Mouse (Mus musculus) heart, postnatal 36 days (tissue): ENCODE results near the gene Gtf2h2. TPM values are rescaled to one million over a fixed set of nuclear protein-coding genes. Genes with fewer than 3 reads are reported as not detected.
"Not testable (repeated sequence)": the region's sequence is repeated elsewhere in the genome, so short reads cannot be mapped to it uniquely, and the experiment has no call there.

Experiments
- DNase-seq, 2 experiments: peaks; one replicate each; pipeline ENCODE4 v3.0.0; 2021 to 2022
- intact Hi-C: fragments of 180-260 bp; cut with DNase I; formaldehyde crosslinking; loops from one replicate; pipeline ENCODE4 v1.15.1; 2025
- total RNA-seq, 2 experiments: library from RNA; stranded (reverse); gene quantifications; 2 replicates each; pipeline ENCODE4 v1.2.3; 2021

The Gtf2h2 gene
- total RNA-seq, 2 experiments from 2014 or later = 18.4 to 23.6 TPM

DNA sequence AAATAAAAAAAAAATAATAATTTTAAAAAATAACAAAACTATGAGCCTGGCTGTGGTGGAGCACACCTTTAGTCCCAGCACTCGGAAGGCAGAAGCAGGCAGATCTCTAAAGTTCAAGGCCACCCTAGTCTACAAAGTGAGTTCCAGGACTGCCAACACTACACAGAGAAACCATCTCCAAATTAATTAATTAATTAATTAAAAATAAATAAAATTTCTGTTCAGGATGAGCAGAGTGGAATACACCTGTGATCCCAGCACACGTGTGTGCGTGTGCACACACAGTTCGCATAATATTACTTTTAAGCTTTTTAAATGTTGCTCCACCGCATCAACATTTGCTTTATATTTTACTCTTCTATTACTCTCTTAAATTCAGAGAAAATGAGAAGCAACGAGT is 756 bp downstream of the Gtf2h2 start:
- intact Hi-C loops = loop anchor here (5.0 kb wide), 3 partner anchors 106 to 341 kb away; partner anchors contain the start of genes Ak6, Rad17, Slc30a5 and Taf9
- DNase-seq = no peak

DNA sequence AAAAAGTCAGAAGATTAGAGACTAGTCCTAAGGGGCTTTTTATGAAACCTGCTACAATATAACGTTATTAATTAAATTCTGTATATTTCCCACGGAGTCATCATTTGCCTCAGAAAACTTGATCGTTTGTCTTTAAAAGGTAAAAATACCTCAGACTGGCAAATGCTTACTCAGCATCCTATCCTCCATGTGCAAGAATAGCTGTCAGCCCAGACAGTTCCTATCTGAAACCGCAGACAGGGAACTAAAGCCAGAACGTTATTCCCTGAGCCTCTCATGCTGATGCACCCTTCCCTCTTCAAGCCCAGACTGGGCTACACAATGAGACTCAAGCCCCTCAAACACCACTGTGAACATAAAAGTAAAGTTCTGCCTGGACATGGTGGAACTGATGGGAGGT is 2.0 kb downstream of the Gtf2h2 start:
- intact Hi-C loops = loop anchor here (5.0 kb wide), 3 partner anchors 107 to 342 kb away; partner anchors contain the start of genes Ak6, Rad17, Slc30a5 and Taf9
- no peak for DNase-seq

DNA sequence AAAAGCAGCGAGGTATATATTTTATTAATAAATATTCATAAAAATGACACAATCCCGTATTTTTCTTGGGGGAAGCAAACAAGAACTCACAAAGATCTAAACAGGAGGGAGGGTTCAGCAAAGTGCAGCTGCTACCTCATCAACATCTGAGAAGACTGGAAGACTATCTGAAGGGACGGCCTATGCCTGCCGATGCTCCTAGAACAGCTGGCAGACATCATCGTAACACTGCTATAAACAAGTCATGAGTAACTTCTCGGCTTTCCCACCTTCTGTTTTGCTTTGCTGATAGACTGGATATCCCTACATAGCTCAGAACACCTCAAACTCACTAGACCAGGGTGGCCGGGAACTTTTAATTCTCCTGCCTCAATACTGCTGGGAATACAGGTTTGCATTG is 8.8 kb downstream of the Gtf2h2 start:
- intact Hi-C loops = no loop called here
- no peak for DNase-seq

DNA sequence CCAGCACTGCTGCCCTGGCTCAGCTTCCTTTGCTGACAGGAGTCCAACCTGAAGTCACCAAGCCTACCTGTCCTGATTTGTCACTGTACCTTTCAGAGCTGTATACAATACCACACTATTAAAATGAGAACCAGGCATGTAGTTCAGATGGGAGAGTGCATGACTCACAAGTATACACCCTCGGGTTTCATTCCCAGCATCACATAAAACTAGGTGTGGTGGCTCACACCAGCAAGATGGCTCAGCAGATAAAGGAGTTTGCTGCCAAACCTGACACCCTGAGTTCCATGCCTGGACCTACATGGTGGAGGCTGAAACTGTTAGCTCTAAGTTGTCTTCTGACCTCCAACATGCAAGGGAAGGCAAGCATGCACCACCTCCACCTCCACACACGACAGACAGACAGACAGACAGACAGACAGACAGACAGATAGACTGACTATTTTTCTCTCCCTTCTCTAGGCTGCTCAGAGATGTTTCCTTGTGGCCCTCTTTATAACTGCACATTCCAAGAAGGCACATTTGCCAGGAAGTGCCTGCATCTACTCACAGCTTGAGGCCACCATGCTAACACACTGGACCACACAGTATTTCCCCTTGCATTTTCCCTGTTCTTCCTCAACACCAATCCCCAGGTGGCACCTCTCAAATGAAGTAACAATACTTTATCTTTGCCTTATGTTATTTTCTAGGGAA is 28.7 kb downstream of the Gtf2h2 start:
- no peak for DNase-seq
- intact Hi-C loops = no loop called here

DNA sequence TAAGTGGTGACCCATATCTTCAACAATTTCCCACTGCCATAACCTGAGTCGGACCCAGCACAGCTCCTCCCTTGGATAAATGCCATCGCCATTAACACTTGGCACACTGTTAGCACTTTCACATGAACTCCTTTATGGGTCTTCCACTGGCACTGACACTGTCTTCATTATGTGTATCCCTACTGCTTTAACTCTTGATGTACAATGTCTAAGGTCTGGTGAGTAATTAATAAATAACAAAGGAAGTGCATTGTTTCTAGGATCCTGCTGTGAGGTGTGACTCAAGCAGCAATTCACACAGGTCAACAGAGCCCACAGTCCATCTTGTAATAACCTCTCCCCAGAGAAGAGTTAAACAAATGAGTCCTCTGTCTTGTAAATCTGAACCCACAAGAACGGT is 31.0 kb downstream of the Gtf2h2 start:
- no peak for DNase-seq
- intact Hi-C loops = no loop called here

DNA sequence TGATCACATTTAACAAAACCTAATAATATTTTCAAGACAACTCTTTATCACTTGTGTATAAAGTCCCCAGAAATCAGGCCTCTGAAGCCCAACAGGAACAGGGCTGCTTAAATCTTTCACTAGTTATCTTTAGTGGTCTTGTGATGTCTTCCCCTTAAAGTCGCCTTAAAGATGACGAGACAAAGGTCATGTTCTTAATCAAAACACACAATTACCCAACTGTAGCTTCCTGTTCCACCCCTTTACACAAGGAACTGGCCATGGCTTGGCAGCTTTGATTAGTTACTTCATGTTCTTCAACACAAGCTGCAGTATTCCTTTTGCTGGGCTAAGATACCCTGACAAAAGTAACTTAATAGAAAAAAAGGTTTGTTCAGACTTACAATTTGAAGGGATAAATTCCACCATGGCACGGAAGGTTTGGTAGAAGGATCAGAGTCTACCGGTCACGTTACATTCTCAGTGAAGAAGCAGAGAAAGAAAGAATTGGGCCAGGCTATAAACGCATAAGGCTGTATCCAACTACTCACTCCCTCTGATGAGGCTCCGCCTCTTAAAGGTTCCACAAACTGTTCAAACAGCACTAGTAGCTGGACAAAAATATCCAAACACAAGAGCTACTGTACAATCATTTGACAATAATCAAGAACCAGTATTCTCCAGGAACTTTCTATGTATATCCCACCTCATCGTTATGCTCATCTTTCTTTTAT is 39.8 kb downstream of the Gtf2h2 start, which contains the start of gene Naip1:
Gene Naip1 (minus strand): TSS at position 455 of the 713 bp plus-strand sequence.
- DNase-seq, intact Hi-C loops: not testable (repeated sequence)

DNA sequence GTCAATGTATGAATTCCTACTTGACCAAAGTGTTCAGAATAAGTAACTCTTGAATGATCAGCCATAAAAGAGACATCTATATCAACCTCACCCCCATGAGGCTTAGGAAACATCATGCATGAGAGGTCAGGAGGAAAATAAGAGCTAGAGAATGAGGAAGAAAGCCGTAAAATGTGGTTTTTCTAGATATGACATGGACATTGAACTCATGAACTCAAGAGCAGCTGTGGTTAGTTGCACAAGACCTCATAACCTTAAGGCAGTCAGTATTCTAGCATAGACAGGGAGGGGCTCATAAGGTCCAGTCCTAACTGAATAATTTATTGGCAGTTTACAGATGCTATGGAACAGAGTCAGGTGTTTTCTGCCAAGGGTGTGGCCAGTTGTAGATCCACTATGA is 42.9 kb downstream of the Gtf2h2 start:
- intact Hi-C loops = no loop called here
- no peak for DNase-seq

DNA sequence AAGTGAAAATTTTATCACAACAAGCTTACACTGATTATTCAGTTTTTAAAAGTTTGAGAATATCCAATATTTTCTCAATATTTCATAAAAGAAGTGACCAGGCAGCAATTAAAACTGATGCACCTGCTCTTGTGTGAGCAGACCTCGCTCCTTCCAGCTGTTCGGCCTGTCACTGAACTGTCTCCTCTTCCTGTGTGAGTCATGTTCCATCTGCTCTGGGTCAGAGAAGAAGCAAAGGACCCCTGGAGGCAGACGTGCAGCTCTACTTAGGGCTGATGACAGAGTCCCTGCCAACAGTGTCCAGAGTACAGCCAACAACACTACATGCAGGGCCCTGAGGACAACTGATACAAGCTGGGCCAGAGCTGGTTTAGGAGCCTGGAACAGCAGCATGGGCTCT is 52.3 kb downstream of the Gtf2h2 start:
- intact Hi-C loops = no loop called here
- no peak for DNase-seq

DNA sequence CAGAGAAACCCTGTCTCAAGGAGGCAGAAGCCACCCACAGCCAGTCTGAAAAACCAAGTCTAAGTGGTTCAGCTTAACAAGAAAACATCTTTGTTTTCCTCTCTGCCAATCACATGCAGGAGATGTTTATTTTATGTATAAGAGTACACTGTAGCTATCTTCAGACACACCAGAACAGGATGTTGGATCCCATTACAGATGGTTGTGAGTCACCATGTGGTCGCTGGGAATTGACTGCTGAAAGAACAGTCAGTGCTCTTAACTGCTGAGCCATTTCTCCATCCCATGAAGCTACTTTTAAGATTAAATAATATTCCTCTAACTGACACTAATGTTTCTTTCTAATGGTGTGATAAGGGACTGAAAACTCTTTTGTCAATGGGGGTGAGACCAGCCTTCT is 53.7 kb downstream of the Gtf2h2 start:
- intact Hi-C loops = no loop called here
- no peak for DNase-seq

DNA sequence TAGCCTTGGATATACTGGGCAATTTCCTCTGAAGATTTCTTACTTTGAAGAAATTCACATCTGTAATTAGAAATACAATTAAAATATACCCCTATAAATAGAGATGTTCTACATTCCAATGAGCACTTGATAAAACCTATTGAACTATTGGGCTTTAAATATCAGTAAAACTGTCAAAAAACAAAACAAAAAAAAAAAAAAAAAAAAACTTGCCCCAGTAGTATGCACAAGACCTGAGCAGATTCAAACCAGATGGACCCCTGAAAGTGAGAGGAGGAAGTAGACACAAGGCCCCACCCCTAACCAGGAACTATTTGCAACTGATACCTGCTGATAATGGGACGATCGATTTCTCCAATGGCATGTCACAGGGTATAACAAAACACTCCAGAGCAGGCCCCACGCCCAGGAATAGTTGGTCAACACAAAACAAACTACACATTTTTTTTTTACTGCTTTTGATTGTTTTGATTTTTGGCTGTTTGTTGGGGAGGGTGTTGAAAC is 55.0 kb downstream of the Gtf2h2 start:
- DNase-seq = no peak
- intact Hi-C loops = no loop called here

DNA sequence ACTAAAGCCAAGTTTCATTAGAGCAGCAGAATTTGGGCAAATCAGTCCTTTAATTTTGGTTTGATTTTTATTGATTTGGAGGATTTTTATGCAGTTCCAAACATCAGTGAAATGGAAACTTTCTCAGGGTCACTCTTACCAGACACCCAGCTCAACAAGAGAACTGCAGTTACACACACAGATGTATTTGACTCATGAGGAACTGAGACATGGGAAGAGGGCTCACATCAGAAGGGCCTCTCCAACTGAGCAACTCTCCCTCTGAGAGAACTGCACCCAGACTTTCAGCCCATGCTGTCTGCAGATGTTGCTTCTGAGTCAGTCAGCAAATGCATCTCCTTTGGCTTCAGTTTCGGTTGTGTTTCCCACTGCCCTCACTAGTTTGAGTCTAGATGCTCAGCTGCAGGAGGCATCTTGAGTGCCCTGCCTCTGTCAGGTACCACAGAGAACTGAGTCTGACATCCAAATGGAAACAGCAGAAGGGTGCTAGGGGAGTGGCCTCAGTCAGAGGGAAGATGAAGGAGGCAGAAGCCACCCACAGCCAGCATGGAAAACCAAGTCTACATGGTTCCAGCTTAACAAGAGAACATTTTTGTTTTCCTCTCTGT is 55.7 kb downstream of the Gtf2h2 start:
- intact Hi-C loops, DNase-seq: not testable (repeated sequence)

DNA sequence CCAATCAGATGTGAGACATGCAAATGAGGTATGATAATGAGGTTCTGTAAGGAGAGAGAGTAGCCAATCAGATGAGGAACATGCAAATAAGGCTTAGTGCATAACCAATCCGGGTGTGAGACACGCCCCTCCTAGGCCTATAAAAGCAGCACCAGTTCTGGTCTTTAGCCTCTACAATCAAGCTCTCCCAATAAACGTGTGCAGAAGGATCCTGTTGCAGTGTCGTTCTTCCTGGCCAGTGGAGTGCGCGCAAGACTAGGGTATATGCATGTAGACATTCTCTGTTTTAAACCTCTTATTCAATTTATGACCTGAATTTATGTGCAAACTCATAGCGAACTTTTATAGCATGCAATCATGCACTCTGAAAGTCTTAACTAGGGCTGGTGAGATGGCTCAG is 72.4 kb downstream of the Gtf2h2 start:
- DNase-seq, intact Hi-C loops: not testable (repeated sequence)

DNA sequence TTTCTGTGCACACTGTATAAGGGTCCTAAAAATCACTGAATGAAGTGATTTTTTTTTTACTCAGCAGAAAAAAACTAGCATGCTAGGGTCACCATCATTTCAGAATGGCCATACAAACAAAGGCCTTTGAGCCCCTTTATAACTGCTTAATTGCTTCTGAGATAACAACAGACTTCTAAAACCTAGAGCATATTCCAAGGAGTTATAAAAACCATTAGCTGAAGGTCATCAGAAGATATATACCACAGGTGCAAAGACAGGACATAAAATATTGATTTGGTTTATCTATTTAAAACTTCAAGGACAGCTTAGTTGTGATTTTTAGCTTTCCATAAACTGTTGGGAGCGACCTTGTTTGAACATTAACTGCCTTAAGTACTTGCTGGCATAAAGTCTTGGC is 78.0 kb downstream of the Gtf2h2 start:
- intact Hi-C loops = no loop called here
- DNase-seq = no peak

Other genes starting within 250 kb of the Gtf2h2 start
- under 1 TPM; 0.38 to 0.39 TPM for gene Naip5, start 246.3 kb downstream of the Gtf2h2 start, total RNA-seq
- gene Naip6, start 174.9 kb downstream of the Gtf2h2 start, total RNA-seq = under 1 TPM; 0.14 to 0.35 TPM
- under 1 TPM in 1 of 2 experiments, not detected in 1; 0.08 TPM for gene Naip1, start 39.7 kb downstream of the Gtf2h2 start, total RNA-seq
- gene Ocln, start 60.1 kb upstream of the Gtf2h2 start, total RNA-seq = under 1 TPM; 0.39 to 0.46 TPM
- under 1 TPM; 0.28 to 0.84 TPM for gene Marveld2, start 124.4 kb upstream of the Gtf2h2 start, total RNA-seq
- 10 to 100 TPM; 58.7 to 59.1 TPM for gene Ak6, start 158.4 kb upstream of the Gtf2h2 start, total RNA-seq
- 10 to 100 TPM; 12.3 to 15.1 TPM for gene Rad17, start 158.5 kb upstream of the Gtf2h2 start, total RNA-seq
- gene Taf9, start 159.0 kb upstream of the Gtf2h2 start, total RNA-seq = 10 to 100 TPM in 1 of 2 experiments, 1 to 10 TPM in 1; 8.9 to 14.3 TPM
- gene Ccdc125, start 177.1 kb upstream of the Gtf2h2 start, total RNA-seq = under 1 TPM; 0.67 to 0.70 TPM
- gene Cdk7, start 238.4 kb upstream of the Gtf2h2 start, total RNA-seq = 10 to 100 TPM; 21.1 to 22.2 TPM